Mouse (Mus musculus): ENCODE measurements at regions not wholly inside any gene's neighbourhood (a gene's known extent, or its start where the extent isn't known, plus 50 kb on each side); places are given as distances from the start of the nearest gene placed in this dataset.

- no peak for DNase-seq (ENCODE audit: extremely low spot score, low spot score)
Measured at GRCm38 (mm10) chr9:115545178-115545577, 235.0 kb upstream of the Stt3b start.

- DNase-seq (ENCODE audit: extremely low spot score, low spot score), result no peak
Measured at GRCm38 (mm10) chr9:115545792-115546191, 235.6 kb upstream of the Stt3b start.

- no peak for DNase-seq (ENCODE audit: extremely low spot score, low spot score)
Measured at GRCm38 (mm10) chr9:115547625-115548325, 237.6 kb upstream of the Stt3b start.

GRCm38 (mm10) chr9:115548722-115549349 is 238.6 kb upstream of the Stt3b start:
- no peak for DNase-seq (ENCODE audit: extremely low spot score, low spot score)

GRCm38 (mm10) chr9:115551080-115551479 is 240.9 kb upstream of the Stt3b start:
- DNase-seq (ENCODE audit: extremely low spot score, low spot score), result no peak

GRCm38 (mm10) chr9:115551501-115551900 is 241.3 kb upstream of the Stt3b start:
- DNase-seq (ENCODE audit: extremely low spot score, low spot score), result no peak

- no peak for DNase-seq (ENCODE audit: extremely low spot score, low spot score)
Measured at GRCm38 (mm10) chr9:115558131-115558530, 247.9 kb upstream of the Stt3b start.

- DNase-seq (ENCODE audit: extremely low spot score, low spot score), result no peak
Measured at GRCm38 (mm10) chr9:115559521-115559920, 249.3 kb upstream of the Stt3b start.

GRCm38 (mm10) chr9:115561207-115561606 is 251.0 kb upstream of the Stt3b start:
- no peak for DNase-seq (ENCODE audit: extremely low spot score, low spot score)

GRCm38 (mm10) chr9:115562783-115563182 is 252.6 kb upstream of the Stt3b start:
- DNase-seq (ENCODE audit: extremely low spot score, low spot score), result no peak

GRCm38 (mm10) chr9:115564366-115564765 is 254.1 kb upstream of the Stt3b start:
- DNase-seq (ENCODE audit: extremely low spot score, low spot score), result no peak

- DNase-seq (ENCODE audit: extremely low spot score, low spot score), result no peak
Measured at GRCm38 (mm10) chr9:115568693-115569334, 258.6 kb upstream of the Stt3b start.

GRCm38 (mm10) chr9:115570998-115571397 is 260.8 kb upstream of the Stt3b start:
- DNase-seq (ENCODE audit: extremely low spot score, low spot score), result no peak

- no peak for DNase-seq (ENCODE audit: extremely low spot score, low spot score)
Measured at GRCm38 (mm10) chr9:115581116-115581515, 270.9 kb upstream of the Stt3b start.

- DNase-seq (ENCODE audit: extremely low spot score, low spot score), result no peak
Measured at GRCm38 (mm10) chr9:115583548-115583947, 273.3 kb upstream of the Stt3b start.

GRCm38 (mm10) chr9:115584874-115585273 is 274.7 kb upstream of the Stt3b start:
- no peak for DNase-seq (ENCODE audit: extremely low spot score, low spot score)

- DNase-seq (ENCODE audit: extremely low spot score, low spot score), result no peak
Measured at GRCm38 (mm10) chr9:115592466-115592865, 282.2 kb upstream of the Stt3b start.

GRCm38 (mm10) chr9:115600228-115600627 is 290.0 kb upstream of the Stt3b start:
- DNase-seq (ENCODE audit: extremely low spot score, low spot score), result no peak

- no peak for DNase-seq (ENCODE audit: extremely low spot score, low spot score)
Measured at GRCm38 (mm10) chr9:115600826-115601225, 290.6 kb upstream of the Stt3b start.

GRCm38 (mm10) chr9:115602772-115603171 is 292.6 kb upstream of the Stt3b start:
- DNase-seq (ENCODE audit: extremely low spot score, low spot score), result no peak

GRCm38 (mm10) chr9:115604450-115604849 is 294.2 kb upstream of the Stt3b start:
- no peak for DNase-seq (ENCODE audit: extremely low spot score, low spot score)

GRCm38 (mm10) chr9:115604968-115605682 is 294.9 kb upstream of the Stt3b start:
- no peak for DNase-seq (ENCODE audit: extremely low spot score, low spot score)
